Mouse (Mus musculus) monocyte, adult 5-6 weeks (primary cell): Measurements from ENCODE around the gene Dact1. TPM values are rescaled to one million over a fixed set of nuclear protein-coding genes. Genes with fewer than 3 reads are reported as not detected.

Experiments used
- total RNA-seq: library from RNA; stranded (forward); fragments of 200-1000, 200-491, 200-594 nt; gene quantifications from 3 replicates; pipeline ENCODE4 v1.2.3, GENCODE M21; 2017

Dact1 gene
- total RNA-seq, 1 experiment from 2014 or later: not detected

Other genes starting within 250 kb of the Dact1 start
- gene Tomm20l, start 198.5 kb upstream of the Dact1 start, total RNA-seq: not detected in 3 replicates
- gene Timm9, start 173.2 kb upstream of the Dact1 start, total RNA-seq: 8.5 to 17.6 TPM (median 9.9 TPM) in 3 replicates
- gene 2700049A03Rik, start 173.0 kb upstream of the Dact1 start, total RNA-seq: 4.9 to 12.1 TPM (median 5.4 TPM) in 3 replicates